Comparison of ENCODE assay signal across 8 mouse cellular contexts in the genomic region with DNA sequence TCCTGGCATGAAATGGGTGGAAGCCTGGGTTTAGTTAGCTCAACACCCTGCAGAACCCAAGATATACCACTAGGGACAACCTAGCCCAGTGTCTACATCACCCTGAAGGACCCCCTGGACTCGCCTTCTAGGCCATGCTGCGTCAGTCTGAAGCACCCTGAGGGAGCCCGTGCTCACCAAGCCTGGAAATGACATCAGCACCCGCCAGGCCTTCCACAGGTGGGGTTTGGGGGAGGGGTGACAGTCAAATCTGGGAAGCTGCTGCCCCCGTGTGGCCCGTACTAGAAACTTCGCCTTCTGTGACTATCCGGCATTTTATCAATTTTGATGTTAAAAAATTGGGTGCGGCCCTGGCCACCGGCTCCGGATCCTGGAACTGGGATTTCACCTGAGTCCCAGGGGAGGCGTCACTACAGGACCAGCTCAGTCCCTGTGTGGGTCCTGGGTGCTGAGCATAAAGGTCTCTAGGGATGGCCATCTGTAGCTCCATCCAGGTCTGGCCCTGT. TPM values are rescaled to one million over a fixed set of nuclear protein-coding genes. Genes with fewer than 3 reads are reported as not detected.
A peak's percentile ranks its signal among the peaks of the same experiment; 100 is the strongest.
DNase-seq lines count a peak whose midpoint lies in the region; ATAC-seq and TF ChIP-seq lines count a peak whose summit lies in the region.

No protein-coding gene starts in this region.

- peaks cover 2% of the 10 kb centered on the region; the same call in 1 of the 2 replicates for H3K4me1 ChIP-seq in hindbrain, embryonic 16.5 days (ENCODE audit: control insufficient read depth, insufficient read depth, low read depth, low read length)

- WGBS in hindbrain, embryonic 16.5 days, result 7% methylated on average over 12 of the region's 12 CpGs

- no peaks in the 10 kb centered on the region for H3K27me3 ChIP-seq in hindbrain, embryonic 16.5 days (replicated peaks; ENCODE audit: control insufficient read depth, insufficient read depth, low read length)

- intact Hi-C loops in gastrocnemius, adult 2 months (cut with DNase I), result loop anchor here (5.0 kb wide), 1 partner anchor 34 kb away; no protein-coding TSS in a partner anchor

- TF ChIP-seq CTCF in gastrocnemius, adult 2 months (IDR thresholded peaks at IDR 0.05), result peak; percentile 85; the same call in 1 of the 2 replicates

- H3K4me2 ChIP-seq in hindbrain, embryonic 16.5 days (ENCODE audit: low read length), result peak overlapping the region; percentile 31; the same call in 1 of the 2 replicates

- ATAC-seq in hindbrain, embryonic 16.5 days, result peak; percentile 91

- H3K9ac ChIP-seq in hindbrain, embryonic 16.5 days (ENCODE audit: low read depth, low read length), result peak overlapping the region; percentile 46; the same call in 1 of the 2 replicates

- DNase-seq in adipocyte (ENCODE audit: low spot score), result peak; percentile 83
- DNase-seq in cerebellum, postnatal 25 days, result peak; percentile 84 to 91
- DNase-seq in gastrocnemius, adult 2 months, result peak; percentile 89
- DNase-seq in left cerebral cortex, adult 18-20 months (ENCODE audit: low spot score in 2 of 2), result peak; percentile 77 to 82
- peak; percentile 90 to 94 for DNase-seq in lung, postnatal 4 days
- peak; percentile 83 for DNase-seq in right cerebral cortex, adult 2 months (ENCODE audit: low spot score in 2 of 2)
- peak; percentile 89 for DNase-seq in urinary bladder, postnatal 14 days (ENCODE audit: low spot score)

- peaks cover 2% of the 10 kb centered on the region; the same call in 1 of the 2 replicates for H3K9me3 ChIP-seq in hindbrain, embryonic 16.5 days (ENCODE audit: control insufficient read depth, low read length)

- peak overlapping the region; percentile 88 for H3K27ac ChIP-seq in gastrocnemius, adult 2 months
- H3K27ac ChIP-seq in hindbrain, embryonic 16.5 days (ENCODE audit: low read depth, low read length), result no peak overlapping the region

- peak overlapping the region; percentile 59 for H3K4me3 ChIP-seq in gastrocnemius, adult 2 months
- H3K4me3 ChIP-seq in hindbrain, embryonic 16.5 days (ENCODE audit: low read length), result no peak overlapping the region

- no peaks in the 10 kb centered on the region for H3K36me3 ChIP-seq in hindbrain, embryonic 16.5 days (ENCODE audit: control insufficient read depth, insufficient read depth, low read length)

RNA-seq across cellular contexts. Expression of gene Gna11, which starts 6.7 kb away (rescaled TPM):
- 10 to 100 TPM; 25.7 to 30.3 TPM for total RNA-seq in gastrocnemius, adult 2 months (2021)
- polyA plus RNA-seq in hindbrain, embryonic 16.5 days (2015; fragmentation: Nextera tagmentation; extraction: Ambion mirVana), result 96.0 and 104 TPM in 2 replicates
- total RNA-seq in left cerebral cortex, adult 18-20 months (2021), result 100 to 1,000 TPM; 105 to 114 TPM

RNA-seq across cellular contexts. Expression of gene Aes, which starts 7.6 kb away (rescaled TPM):
- total RNA-seq in gastrocnemius, adult 2 months (2021), result 100 to 1,000 TPM; 847 to 871 TPM
- polyA plus RNA-seq in hindbrain, embryonic 16.5 days (2015; fragmentation: Nextera tagmentation; extraction: Ambion mirVana), result 457 and 712 TPM in 2 replicates
- total RNA-seq in left cerebral cortex, adult 18-20 months (2021), result 100 to 1,000 TPM; 700 to 737 TPM

RNA-seq across cellular contexts. Expression of gene Tle2, which starts 22.7 kb away (rescaled TPM):
- 1 to 10 TPM; 5.6 to 7.3 TPM for total RNA-seq in gastrocnemius, adult 2 months (2021)
- polyA plus RNA-seq in hindbrain, embryonic 16.5 days (2015; fragmentation: Nextera tagmentation; extraction: Ambion mirVana), result 40.9 and 50.2 TPM in 2 replicates
- 10 to 100 TPM; 41.3 to 42.4 TPM for total RNA-seq in left cerebral cortex, adult 18-20 months (2021)

RNA-seq across cellular contexts. Expression of gene Gna15, which starts 27.6 kb away (rescaled TPM):
- under 1 TPM; 0.26 to 0.53 TPM for total RNA-seq in gastrocnemius, adult 2 months (2021)
- polyA plus RNA-seq in hindbrain, embryonic 16.5 days (2015; fragmentation: Nextera tagmentation; extraction: Ambion mirVana), result 0.81 and 1.1 TPM in 2 replicates
- total RNA-seq in left cerebral cortex, adult 18-20 months (2021), result 1 to 10 TPM; 2.6 to 3.5 TPM

RNA-seq across cellular contexts. Expression of gene Tle6, which starts 49.2 kb away (rescaled TPM):
- total RNA-seq in gastrocnemius, adult 2 months (2021), result 1 to 10 TPM; 5.6 to 6.7 TPM
- 9.0 and 9.2 TPM in 2 replicates for polyA plus RNA-seq in hindbrain, embryonic 16.5 days (2015; fragmentation: Nextera tagmentation; extraction: Ambion mirVana)
- total RNA-seq in left cerebral cortex, adult 18-20 months (2021), result 10 to 100 TPM; 11.4 to 11.8 TPM

Comparison
In these comparisons a context has a peak if more than half of its experiments do, and no peak if none do; other contexts are left out.
1. RNA of gene Tle2, which starts 22.7 kb away (total RNA-seq): 41.3 to 42.4 TPM in left cerebral cortex, adult 18-20 months; 5.6 to 7.3 TPM in gastrocnemius, adult 2 months; every median in the first group is over 4 times any median in the second.
2. Peak in every context shown above with its lines, with median percentiles within 50 percentile points of each other: DNase-seq.